Mouse (Mus musculus) spleen, adult 10 weeks (tissue): ENCODE results near the gene Clptm1. TPM values are rescaled to one million over a fixed set of nuclear protein-coding genes. Genes with fewer than 3 reads are reported as not detected.

Experiments
- polyA plus RNA-seq: library from polyadenylated mRNA; stranded (reverse); fragments of 350-450 nt; fragmentation: Illumina TruSeq; extraction: RNeasy Lipid Tissue Mini Kit (QIAGEN cat#74804); gene quantifications from one replicate; pipeline ENCODE4 v1.2.3, GENCODE M21; 2015; ENCODE audit warnings: low replicate concordance; ENCODE audit not compliant: insufficient read depth

Clptm1 gene
- polyA plus RNA-seq = 90.3 TPM

DNA sequence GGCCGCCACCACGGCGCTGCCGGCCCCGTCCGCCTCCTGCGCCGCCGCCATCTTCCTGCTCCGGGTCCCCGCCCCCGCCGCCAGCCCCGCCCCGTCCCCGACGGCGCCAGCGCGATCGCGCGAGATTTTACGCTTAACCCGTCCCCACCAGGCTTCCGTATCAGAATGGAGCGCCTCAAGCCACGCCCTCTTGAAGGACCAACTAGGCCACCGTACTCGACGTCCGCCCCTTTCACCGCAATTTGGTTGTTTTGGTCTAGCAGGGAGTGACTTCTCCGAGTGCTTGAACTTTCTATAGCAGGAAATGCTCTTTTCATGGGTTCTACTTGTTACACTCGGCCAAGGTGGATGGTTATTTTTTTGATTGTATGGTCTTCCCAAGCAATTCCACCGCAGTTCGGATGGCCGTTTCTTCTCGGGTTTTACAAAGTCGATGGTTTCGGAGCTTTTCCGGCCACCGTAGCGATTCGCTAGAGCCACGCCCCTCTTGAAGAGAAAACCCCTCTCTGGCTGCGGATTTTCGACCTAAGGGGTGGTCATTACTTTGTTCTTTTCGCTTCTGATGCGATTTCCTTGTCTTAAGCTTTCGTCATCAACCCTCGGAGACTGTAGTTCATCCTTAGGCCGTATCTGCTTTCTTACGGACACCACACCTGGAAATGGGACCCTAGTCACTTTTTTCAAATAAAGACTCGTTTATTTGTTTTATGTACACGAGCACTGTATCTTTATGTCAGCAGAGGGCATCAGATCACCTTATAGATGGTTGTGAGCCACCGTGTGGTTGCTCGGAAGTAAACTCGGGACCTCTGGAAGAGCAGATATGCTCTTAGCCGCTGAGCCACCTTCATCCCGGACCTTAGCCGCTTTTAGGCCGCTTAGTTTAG lies at the start of gene Clptm1:
TSS of gene Clptm1 (minus strand) at position 79 of the 887 bp plus-strand sequence.

DNA sequence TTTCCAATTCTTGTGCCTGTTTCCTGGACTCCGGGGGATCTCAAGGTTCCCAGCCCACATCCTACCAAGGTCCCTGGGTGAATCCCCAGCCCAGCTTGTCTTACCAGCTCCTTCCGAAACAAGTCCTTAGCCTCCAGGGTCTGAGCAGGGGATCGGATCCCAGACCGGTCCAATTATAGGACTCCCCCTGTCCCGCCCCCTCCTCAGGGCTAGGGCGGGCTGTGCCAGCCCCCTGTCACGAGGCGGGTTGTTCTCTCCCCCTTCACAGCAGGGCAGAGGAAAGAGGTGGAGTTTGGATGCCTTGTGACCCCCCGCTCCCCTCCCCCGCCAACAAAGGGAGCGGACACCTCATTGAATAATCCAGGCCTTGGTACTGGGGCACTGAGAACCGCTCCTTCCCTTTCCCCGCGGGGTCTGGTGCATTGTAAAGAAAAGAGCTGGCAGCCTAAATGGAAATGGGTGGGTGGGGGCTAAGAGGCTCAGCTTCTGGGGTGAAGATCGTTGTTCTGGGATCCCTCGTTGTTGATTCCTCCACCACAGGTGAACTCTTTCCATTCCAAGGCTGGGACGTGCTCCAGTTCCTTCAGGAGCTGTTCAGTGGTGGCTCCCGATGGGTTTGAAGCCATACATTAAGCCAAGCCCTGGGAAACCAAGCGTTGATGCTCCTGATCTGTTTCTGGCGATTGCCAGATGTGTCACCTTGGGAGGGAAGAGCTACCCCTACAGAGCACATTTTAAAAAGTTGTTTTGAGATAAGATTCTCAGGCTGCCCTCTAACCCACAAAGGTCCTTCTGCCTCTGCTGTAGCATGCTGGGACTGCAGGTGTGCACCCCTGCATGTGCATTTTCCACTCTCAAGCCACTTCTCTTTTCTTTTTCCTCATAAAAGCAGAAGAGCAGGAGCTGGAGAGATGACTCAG lies 34.3 kb upstream of the Clptm1 start, which contains the start of gene Apoe:
TSS of gene Apoe (minus strand) at position 282 of the 920 bp plus-strand sequence.

DNA sequence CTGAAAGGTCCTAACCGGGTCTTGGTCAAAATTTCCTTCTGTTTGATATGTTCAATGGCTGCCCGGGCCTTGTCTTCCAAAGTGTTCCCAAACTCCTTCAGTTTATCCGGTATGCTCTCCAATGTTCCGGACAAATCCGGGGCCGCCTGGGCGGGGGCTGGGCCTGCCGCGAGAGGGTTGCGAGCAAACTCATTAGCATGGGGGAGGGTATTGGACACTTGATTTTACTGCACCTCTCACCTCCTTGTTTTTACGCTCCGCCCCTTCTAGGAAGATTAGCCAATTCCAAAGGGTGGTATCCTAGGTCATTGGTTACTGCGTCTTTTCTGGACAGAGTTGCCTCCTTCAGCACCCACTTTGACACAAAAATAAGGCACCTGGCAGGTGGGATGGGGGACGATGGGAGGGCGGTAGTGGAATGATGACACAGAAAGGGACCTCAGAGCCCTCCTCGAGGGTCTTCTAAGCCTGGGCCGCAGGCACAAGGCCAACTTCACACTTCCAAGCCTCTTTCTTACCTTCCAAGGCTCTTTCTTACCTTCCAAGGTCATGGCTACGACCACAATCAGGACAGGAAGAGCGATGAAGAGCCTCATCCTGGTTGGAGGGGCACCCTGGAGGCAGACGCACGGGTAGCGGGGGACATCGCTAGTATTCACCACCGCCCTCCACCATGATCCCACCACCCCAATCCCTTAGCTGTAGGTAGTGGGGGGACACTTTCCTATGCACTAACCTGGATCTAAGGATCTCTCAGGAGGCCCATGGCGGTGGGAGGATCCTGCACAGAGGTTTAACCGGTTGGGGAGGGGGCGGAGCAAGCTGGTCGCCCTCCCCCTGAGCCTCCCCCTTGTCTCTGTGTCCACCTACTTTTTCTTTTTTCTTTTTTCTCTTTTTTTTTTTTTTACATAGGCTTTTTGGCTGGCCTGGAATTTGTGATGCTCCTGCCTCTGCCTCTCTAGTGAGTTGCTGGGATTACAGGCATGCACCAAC lies 27.3 kb upstream of the Clptm1 start, which contains the start of gene Apoc1:
TSS of gene Apoc1 (minus strand) at position 788 of the 993 bp plus-strand sequence.

DNA sequence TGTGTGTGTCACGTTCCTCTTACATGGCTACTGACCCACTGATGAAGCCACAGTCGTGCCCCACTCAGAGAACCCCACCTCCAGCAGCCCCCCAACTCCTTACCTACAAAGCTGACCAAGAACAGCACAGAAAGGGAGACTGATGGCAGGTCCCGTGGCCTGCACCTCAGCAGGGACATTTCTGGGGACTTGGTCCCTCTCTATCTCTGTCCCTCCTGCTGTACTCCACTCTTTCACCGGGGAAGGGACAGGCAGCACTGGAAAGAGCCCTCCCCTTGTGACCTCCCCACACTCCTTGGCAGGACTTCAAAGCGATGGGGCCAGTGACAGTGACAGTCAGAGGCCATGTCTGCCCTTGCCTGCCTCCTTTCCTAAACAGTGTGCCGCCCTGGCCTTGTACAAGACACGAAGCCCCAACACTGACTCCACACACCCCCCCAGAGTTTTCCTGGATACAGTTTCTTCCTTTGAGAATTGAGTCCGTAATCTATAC lies 16.4 kb upstream of the Clptm1 start, which contains the start of the genes Gm44805 and Apoc4:
TSS of gene Gm44805 (minus strand) at position 222 of the 493 bp plus-strand sequence.
TSS of gene Apoc4 (minus strand) at position 278 of the 493 bp plus-strand sequence.

DNA sequence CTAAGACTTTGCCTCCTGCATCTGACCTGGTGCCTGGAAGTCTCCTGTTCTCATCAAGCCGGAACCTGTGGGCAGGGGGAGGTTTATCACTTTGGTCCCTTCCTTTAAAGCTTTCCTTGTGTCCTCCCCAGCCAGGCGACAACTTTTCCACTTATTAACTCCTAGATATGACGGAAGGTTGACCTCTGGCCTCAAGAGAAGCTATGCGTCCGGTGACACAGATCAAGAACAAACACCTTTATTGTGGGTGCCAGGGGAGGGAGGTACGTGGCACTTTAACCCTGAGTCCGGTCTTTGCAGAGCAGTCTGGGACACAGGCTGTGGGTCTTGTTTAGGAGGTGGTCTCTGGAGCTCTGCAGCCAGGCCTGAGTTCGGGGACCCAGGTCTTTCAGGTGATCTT lies 13.0 kb upstream of the Clptm1 start, which contains the start of gene Apoc2:
TSS of gene Apoc2 (minus strand) at position 70 of the 400 bp plus-strand sequence.

DNA sequence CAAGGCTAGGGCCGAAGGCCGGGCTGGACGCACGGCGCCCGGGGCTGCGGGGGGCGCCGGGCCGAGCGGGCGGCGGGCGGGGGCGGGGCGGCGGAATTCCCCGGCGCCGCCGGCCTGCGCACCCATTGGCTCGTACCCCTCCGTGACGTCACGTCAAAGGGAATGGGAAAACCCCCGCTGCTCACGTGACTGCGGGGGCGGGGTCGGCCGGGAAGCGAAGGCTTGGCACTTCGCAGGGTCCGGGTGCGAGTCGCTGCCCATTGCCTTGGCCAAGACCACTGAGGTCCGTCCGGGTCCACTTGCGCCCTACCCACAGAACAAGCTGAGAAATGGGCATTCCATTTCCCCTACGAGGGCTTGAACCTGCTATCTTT lies 35.5 kb downstream of the Clptm1 start, which contains the start of gene Relb:
TSS of gene Relb (minus strand) at position 78 of the 374 bp plus-strand sequence.

DNA sequence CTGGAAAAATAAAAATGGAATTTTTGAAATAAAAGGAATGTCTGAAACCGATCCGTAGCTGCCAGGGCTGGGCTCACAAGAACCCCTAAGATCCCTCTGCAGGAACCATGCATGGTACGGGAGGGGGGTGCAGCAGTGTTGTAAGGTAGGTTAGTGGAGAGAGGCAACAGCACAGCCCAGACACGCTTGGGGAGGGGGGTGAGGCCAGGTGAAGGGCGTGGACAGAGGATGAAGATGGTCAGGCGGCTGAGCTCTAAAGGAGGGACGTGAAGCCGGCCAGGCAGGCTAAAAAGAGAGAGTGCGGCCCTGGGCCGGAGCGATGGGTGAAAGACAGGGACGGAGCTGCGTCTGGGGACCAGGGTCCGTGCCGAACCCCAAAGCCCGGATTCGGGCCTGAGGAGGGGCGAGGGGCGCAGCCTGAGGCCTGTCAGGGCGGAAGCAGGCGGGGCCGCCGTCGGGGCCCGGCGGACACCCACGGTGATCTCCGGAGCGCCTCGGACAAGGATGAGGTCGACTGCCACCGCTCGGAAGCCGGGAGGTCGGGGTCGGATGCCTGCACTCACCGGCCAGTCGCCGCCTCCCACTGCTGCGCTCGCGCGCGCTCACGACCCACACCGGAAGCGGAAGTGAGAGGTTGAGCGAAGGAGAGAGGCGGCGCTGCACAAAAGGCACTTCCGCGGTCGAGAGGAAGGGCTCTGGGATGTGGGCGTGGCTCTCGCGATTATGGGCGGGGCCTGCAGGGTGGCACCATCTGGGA lies 60.8 kb downstream of the Clptm1 start, which contains the start of gene Clasrp:
TSS of gene Clasrp (minus strand) at position 638 of the 757 bp plus-strand sequence.

Other genes with a start within 250 kb of the Clptm1 start
- gene Mark4, start 206.2 kb downstream of the Clptm1 start, polyA plus RNA-seq = 9.6 TPM
- 2.4 TPM for gene Exoc3l2, start 201.7 kb downstream of the Clptm1 start, polyA plus RNA-seq
- 8.9 TPM for gene Bloc1s3, start 156.7 kb downstream of the Clptm1 start, polyA plus RNA-seq
- gene Trappc6a, start 156.6 kb downstream of the Clptm1 start, polyA plus RNA-seq = 4.6 TPM
- gene Nkpd1, start 147.2 kb downstream of the Clptm1 start, polyA plus RNA-seq = 0.26 TPM
- 6.9 TPM for gene Ppp1r37, start 102.0 kb downstream of the Clptm1 start, polyA plus RNA-seq
- gene Zfp296, start 87.7 kb downstream of the Clptm1 start, polyA plus RNA-seq = 2.5 TPM
- 77.3 TPM for gene Gemin7, start 87.4 kb downstream of the Clptm1 start, polyA plus RNA-seq
- gene Clasrp, start 60.5 kb downstream of the Clptm1 start, polyA plus RNA-seq = 39.0 TPM
- 33.2 TPM for gene Relb, start 35.6 kb downstream of the Clptm1 start, polyA plus RNA-seq
- gene Apoc2, start 12.9 kb upstream of the Clptm1 start, polyA plus RNA-seq = 2.6 TPM
- not detected for gene Gm44805, start 16.4 kb upstream of the Clptm1 start, polyA plus RNA-seq
- not detected for gene Apoc4, start 16.4 kb upstream of the Clptm1 start, polyA plus RNA-seq
- 27.6 TPM for gene Apoc1, start 27.6 kb upstream of the Clptm1 start, polyA plus RNA-seq
- 297 TPM for gene Apoe, start 34.2 kb upstream of the Clptm1 start, polyA plus RNA-seq
- gene Tomm40, start 50.4 kb upstream of the Clptm1 start, polyA plus RNA-seq = 9.2 TPM
- gene Nectin2, start 85.5 kb upstream of the Clptm1 start, polyA plus RNA-seq = 6.5 TPM
- gene Bcam, start 106.0 kb upstream of the Clptm1 start, polyA plus RNA-seq = 2.9 TPM
- gene Cblc, start 131.8 kb upstream of the Clptm1 start, polyA plus RNA-seq = 0.40 TPM
- 48.7 TPM for gene Bcl3, start 157.7 kb upstream of the Clptm1 start, polyA plus RNA-seq
- gene Gm19345, start 187.0 kb upstream of the Clptm1 start, polyA plus RNA-seq = not detected
- gene Ceacam16, start 196.3 kb upstream of the Clptm1 start, polyA plus RNA-seq = 1.2 TPM
- 0.32 TPM for gene Ceacam19, start 222.9 kb upstream of the Clptm1 start, polyA plus RNA-seq